Mouse (Mus musculus) kidney, embryonic 14.5 days (tissue): ENCODE data around the gene N4bp1. TPM values are rescaled to one million over a fixed set of nuclear protein-coding genes. Genes with fewer than 3 reads are reported as not detected.

Experiments used
- ATAC-seq: fragments of 200-750 bp; cut with Nextera tagmentation; 2 replicates; pipeline ENCODE4 v1.8.0; 2017; ENCODE audit warnings: moderate number of reproducible peaks, mild to moderate bottlenecking, moderate TSS enrichment, moderate library complexity; ENCODE audit not compliant: low FRiP score, low TSS enrichment
- H3K27ac ChIP-seq: fragments of 300-500 bp; sonication (generic); 2 replicates; pipeline ENCODE4 v1.5.1; 2014; ENCODE audit warnings: low read depth, mild to moderate bottlenecking, low read length, moderate library complexity, mixed read lengths
- H3K27me3 ChIP-seq: fragments of 300-500 bp; sonication (generic); 2 replicates; pipeline ENCODE4 v1.6.1; 2014; ENCODE audit warnings: mild to moderate bottlenecking, low read length; ENCODE audit not compliant: control insufficient read depth, insufficient read depth
- H3K36me3 ChIP-seq: fragments of 300-500 bp; sonication (generic); 2 replicates; pipeline ENCODE4 v1.6.1; 2014; ENCODE audit warnings: low read length, mixed read lengths; ENCODE audit not compliant: control insufficient read depth, insufficient read depth
- H3K4me1 ChIP-seq: fragments of 300-500 bp; sonication (generic); 2 replicates; pipeline ENCODE4 v1.6.1; 2014; ENCODE audit warnings: low read length, mixed read lengths; ENCODE audit not compliant: control insufficient read depth, insufficient read depth
- H3K4me2 ChIP-seq: fragments of 300-500 bp; sonication (generic); replicated peaks from 2 replicates; pipeline ENCODE4 v1.6.1; 2014; ENCODE audit warnings: low read depth, mild to moderate bottlenecking, low read length
- H3K4me3 ChIP-seq: fragments of 300-500 bp; sonication (generic); 2 replicates; pipeline ENCODE4 v1.5.1; 2014; ENCODE audit warnings: mild to moderate bottlenecking, low read length
- H3K9ac ChIP-seq: fragments of 300-500 bp; sonication (generic); 2 replicates; pipeline ENCODE4 v1.6.1; 2014; ENCODE audit warnings: low read depth, mild to moderate bottlenecking, low read length, moderate library complexity
- H3K9me3 ChIP-seq: fragments of 300-500 bp; sonication (generic); 2 replicates; pipeline ENCODE4 v1.6.1; 2016; ENCODE audit warnings: low read length; ENCODE audit not compliant: control insufficient read depth
- WGBS: fragments of 180-500 bp; shearing (Covaris S2); extraction: QIAGEN DNeasy Blood & Tissue Kit; methylation state at CpG from one replicate; pipeline ENCODE4 v1.1.7; 2014; 5-methylcytosine and 5-hydroxymethylcytosine counted together
- polyA plus RNA-seq: library from polyadenylated mRNA; unstranded; fragments of >200 nt; fragmentation: Nextera tagmentation; extraction: Ambion mirVana; gene quantifications from 2 replicates; pipeline ENCODE4 v1.2.1, GENCODE M21; 2014

Gene N4bp1
- polyA plus RNA-seq, 1 experiment from 2014 or later = 13.2 TPM

- no peak overlapping the region for H3K9ac ChIP-seq
- no peaks in the 10 kb centered on the region for H3K36me3 ChIP-seq
- H3K9me3 ChIP-seq = no peaks in the 10 kb centered on the region
- WGBS = 67% methylated on average over 11 of the region's 11 CpGs
- no peaks in the 10 kb centered on the region for H3K27me3 ChIP-seq
- H3K27ac ChIP-seq = no peak overlapping the region
- ATAC-seq = no peak
- no peak overlapping the region for H3K4me2 ChIP-seq
- no peak overlapping the region for H3K4me3 ChIP-seq
- peaks cover 6% of the 10 kb centered on the region for H3K4me1 ChIP-seq
Observed at GRCm38 (mm10) chr8:86888058-86888939, 3.2 kb upstream of the N4bp1 start.

- 2% methylated on average over 16 of the region's 16 CpGs for WGBS
Observed at GRCm38 (mm10) chr8:86884067-86884466, 991 bp downstream of the N4bp1 start.

GRCm38 (mm10) chr8:86882568-86883478, 2.2 kb downstream of the N4bp1 start:
- no peak for ATAC-seq
- H3K36me3 ChIP-seq = peaks cover 7% of the 10 kb centered on the region; the same call in 1 of the 2 replicates
- peak overlapping the region; percentile 31 for H3K4me2 ChIP-seq
- H3K27ac ChIP-seq = no peak overlapping the region
- peaks cover 23% of the 10 kb centered on the region for H3K4me1 ChIP-seq
- WGBS = 63% methylated on average over 11 of the region's 11 CpGs
- H3K9me3 ChIP-seq = no peaks in the 10 kb centered on the region
- peak overlapping the region; percentile 12; the same call in 1 of the 2 replicates for H3K4me3 ChIP-seq
- H3K27me3 ChIP-seq = no peaks in the 10 kb centered on the region
- H3K9ac ChIP-seq = no peak overlapping the region

More at GRCm38 (mm10) chr8:86884067-86884466, 991 bp downstream of the N4bp1 start:
- Histone ChIP-seq H3K36me3 (peaks cover 7% of the 10 kb centered on the region; the same call in 1 of the 2 replicates), H3K4me2 (peak overlapping the region; percentile 63), H3K27ac (peak overlapping the region; percentile 85), H3K9me3 (no peaks in the 10 kb centered on the region), H3K27me3 (no peaks in the 10 kb centered on the region), H3K4me3 (peak overlapping the region; percentile 93), H3K4me1 (peaks cover 23% of the 10 kb centered on the region), H3K9ac (peak overlapping the region; percentile 92)
- ATAC-seq = no peak

- ATAC-seq = no peak
- Histone ChIP-seq H3K4me3 (no peak overlapping the region), H3K4me1 (peaks cover 23% of the 10 kb centered on the region), H3K27ac (no peak overlapping the region), H3K4me2 (no peak overlapping the region), H3K9me3 (no peaks in the 10 kb centered on the region), H3K36me3 (peaks cover 7% of the 10 kb centered on the region; the same call in 1 of the 2 replicates), H3K9ac (no peak overlapping the region), H3K27me3 (no peaks in the 10 kb centered on the region)
- WGBS = 61% methylated on average over 9 of the region's 9 CpGs
Observed at GRCm38 (mm10) chr8:86881951-86882350, 3.1 kb downstream of the N4bp1 start.

GRCm38 (mm10) chr8:86881068-86881609, 3.9 kb downstream of the N4bp1 start:
- 77% methylated on average over 11 of the region's 11 CpGs for WGBS
- H3K27ac ChIP-seq = no peak overlapping the region
- ATAC-seq = no peak

GRCm38 (mm10) chr8:86876831-86877230, 8.2 kb downstream of the N4bp1 start:
- no peaks in the 10 kb centered on the region for H3K9me3 ChIP-seq

More at GRCm38 (mm10) chr8:86881068-86881609, 3.9 kb downstream of the N4bp1 start:
- H3K9ac ChIP-seq = no peak overlapping the region
- H3K4me1 ChIP-seq = peaks cover 23% of the 10 kb centered on the region
- H3K4me3 ChIP-seq = no peak overlapping the region
- no peaks in the 10 kb centered on the region for H3K9me3 ChIP-seq
- H3K27me3 ChIP-seq = no peaks in the 10 kb centered on the region
- no peak overlapping the region for H3K4me2 ChIP-seq
- H3K36me3 ChIP-seq = peaks cover 7% of the 10 kb centered on the region; the same call in 1 of the 2 replicates

GRCm38 (mm10) chr8:86874055-86874454, 11.0 kb downstream of the N4bp1 start:
- Histone ChIP-seq H3K36me3 (no peaks in the 10 kb centered on the region), H3K9ac (no peak overlapping the region), H3K4me2 (no peak overlapping the region), H3K27me3 (no peaks in the 10 kb centered on the region), H3K4me3 (no peak overlapping the region), H3K9me3 (no peaks in the 10 kb centered on the region), H3K27ac (no peak overlapping the region), H3K4me1 (peaks cover 10% of the 10 kb centered on the region; the same call in 1 of the 2 replicates)
- 92% methylated on average over 2 of the region's 2 CpGs for WGBS
- no peak for ATAC-seq

More at GRCm38 (mm10) chr8:86876831-86877230, 8.2 kb downstream of the N4bp1 start:
- ATAC-seq = no peak
- no peak overlapping the region for H3K9ac ChIP-seq
- H3K36me3 ChIP-seq = peaks cover 7% of the 10 kb centered on the region; the same call in 1 of the 2 replicates
- H3K27ac ChIP-seq = no peak overlapping the region
- no peak overlapping the region for H3K4me2 ChIP-seq
- 82% methylated on average over 2 of the region's 2 CpGs for WGBS
- H3K4me1 ChIP-seq = peaks cover 8% of the 10 kb centered on the region; the same call in 1 of the 2 replicates
- H3K27me3 ChIP-seq = no peaks in the 10 kb centered on the region
- no peak overlapping the region for H3K4me3 ChIP-seq

GRCm38 (mm10) chr8:86873151-86873550, 11.9 kb downstream of the N4bp1 start:
- H3K27me3 ChIP-seq = no peaks in the 10 kb centered on the region
- WGBS = 62% methylated on average over 2 of the region's 2 CpGs
- H3K36me3 ChIP-seq = no peaks in the 10 kb centered on the region
- H3K4me2 ChIP-seq = no peak overlapping the region
- peaks cover 10% of the 10 kb centered on the region; the same call in 1 of the 2 replicates for H3K4me1 ChIP-seq
- no peak overlapping the region for H3K4me3 ChIP-seq
- H3K9me3 ChIP-seq = no peaks in the 10 kb centered on the region
- no peak overlapping the region; the same call in 1 of the 2 replicates for H3K27ac ChIP-seq
- ATAC-seq = no peak
- no peak overlapping the region for H3K9ac ChIP-seq
